Mouse (Mus musculus) embryonic fibroblast, embryonic 13.5 days (primary cell): ENCODE measurements around the gene Rpa2.

Experiments
- CTCF ChIP-seq: IDR thresholded peaks from 2 replicates; pipeline ENCODE4 v1.5.1; 2011; ENCODE audit warnings: mild to moderate bottlenecking, control low read depth, low read length, moderate library complexity, borderline replicate concordance; ENCODE audit not compliant: insufficient read depth
- POLR2A ChIP-seq: IDR thresholded peaks from 2 replicates; pipeline ENCODE4 v1.6.1; 2011; ENCODE audit warnings: low read depth, mild to moderate bottlenecking, control low read depth, low read length, moderate library complexity

- TF ChIP-seq CTCF (no peak), POLR2A (no peak)
Observed at GRCm38 (mm10) chr4:132762602-132763001, 5.5 kb upstream of the Rpa2 start.
